Mouse (Mus musculus) limb, embryonic 11.5 days (tissue): ENCODE measurements at regions not wholly inside any gene's neighbourhood (a gene's known extent, or its start where the extent isn't known, plus 50 kb on each side); places are given as distances from the start of the nearest gene placed in this dataset.
"Not testable (repeated sequence)": the region's sequence is repeated elsewhere in the genome, so short reads cannot be mapped to it uniquely, and the experiment has no call there.

Source experiments
- ATAC-seq: fragments of 200-750 bp; cut with Nextera tagmentation; 2 replicates; pipeline ENCODE4 v1.8.0; 2017; ENCODE audit warnings: low read depth; ENCODE audit not compliant: insufficient number of reproducible peaks, low FRiP score, low TSS enrichment
- DNase-seq: peaks from one replicate; pipeline ENCODE4 v3.0.0-alpha.2; 2015; ENCODE audit warnings: low spot score
- H3K27ac ChIP-seq: fragments of 300-500 bp; sonication (generic); replicated peaks from 2 replicates; pipeline ENCODE4 v1.5.1; 2014; ENCODE audit warnings: low read depth, mild to moderate bottlenecking, low read length
- H3K27me3 ChIP-seq: fragments of 300-500 bp; sonication (generic); 2 replicates; pipeline ENCODE4 v1.6.1; 2014; ENCODE audit warnings: mild to moderate bottlenecking, low read length, mixed read lengths; ENCODE audit not compliant: control insufficient read depth, insufficient read depth
- H3K36me3 ChIP-seq: fragments of 300-500 bp; sonication (generic); 2 replicates; pipeline ENCODE4 v1.6.1; 2014; ENCODE audit warnings: mild to moderate bottlenecking, low read length, moderate library complexity, mixed read lengths; ENCODE audit not compliant: control insufficient read depth, insufficient read depth
- H3K4me1 ChIP-seq: fragments of 300-500 bp; sonication (generic); 2 replicates; pipeline ENCODE4 v1.6.1; 2014; ENCODE audit warnings: low read length, mixed read lengths; ENCODE audit not compliant: control insufficient read depth, insufficient read depth
- H3K4me2 ChIP-seq: fragments of 300-500 bp; sonication (generic); 2 replicates; pipeline ENCODE4 v1.6.1; 2014; ENCODE audit warnings: low read depth, mild to moderate bottlenecking, moderate library complexity; ENCODE audit not compliant: severe bottlenecking
- H3K4me3 ChIP-seq: fragments of 300-500 bp; sonication (generic); 2 replicates; pipeline ENCODE4 v1.5.1; 2014; ENCODE audit warnings: low read depth, low read length
- H3K9ac ChIP-seq: fragments of 300-500 bp; sonication (generic); 2 replicates; pipeline ENCODE4 v1.6.1; 2014; ENCODE audit warnings: mild to moderate bottlenecking, low read length
- H3K9me3 ChIP-seq: fragments of 300-500 bp; sonication (generic); 2 replicates; pipeline ENCODE4 v1.6.1; 2016; ENCODE audit warnings: low read length; ENCODE audit not compliant: control insufficient read depth
- WGBS: fragments of 180-500 bp; shearing (Covaris S2); extraction: QIAGEN DNeasy Blood & Tissue Kit; methylation state at CpG from one replicate; pipeline ENCODE4 v1.1.7; 2014; 5-methylcytosine and 5-hydroxymethylcytosine counted together

DNA sequence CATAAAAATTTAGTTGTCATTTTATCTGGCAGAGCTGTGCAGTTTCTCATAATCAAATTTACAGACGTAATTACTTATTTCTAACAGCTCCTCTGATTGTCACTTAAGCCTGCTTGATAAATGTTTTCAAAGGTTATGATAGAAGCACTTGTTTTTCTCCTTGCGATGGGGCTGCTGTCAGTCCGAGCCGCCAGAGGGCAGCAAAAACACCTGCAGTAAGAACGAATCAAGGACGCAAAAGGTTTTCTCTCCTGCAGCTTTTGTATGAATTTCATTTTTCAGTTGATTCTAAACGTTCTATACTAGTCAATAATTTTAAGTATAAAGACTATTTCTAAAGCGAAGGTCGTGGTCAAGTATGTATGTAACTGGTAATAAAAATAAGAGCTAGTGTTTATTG lies 166.1 kb downstream of the AI429214 start:
- Histone ChIP-seq H3K9me3 (no peaks in the 10 kb centered on the region), H3K9ac (no peak overlapping the region), H3K4me2 (no peak overlapping the region), H3K36me3 (no peaks in the 10 kb centered on the region), H3K27me3 (no peaks in the 10 kb centered on the region), H3K4me3 (no peak overlapping the region), H3K27ac (no peak overlapping the region), H3K4me1 (no peaks in the 10 kb centered on the region)
- no peak for ATAC-seq
- peak; percentile 85 for DNase-seq
- WGBS, result 12% methylated on average over 9 of the region's 9 CpGs

GRCm38 (mm10) chr8:37196859-37197258 lies 203.5 kb downstream of the AI429214 start:
- H3K9ac ChIP-seq, result no peak overlapping the region
- H3K9me3 ChIP-seq, result no peaks in the 10 kb centered on the region
- ATAC-seq (no peak), DNase-seq (no peak)
- no peak overlapping the region for H3K4me3 ChIP-seq
- 89% methylated on average over 1 of the region's 1 CpGs for WGBS
- no peak overlapping the region for H3K27ac ChIP-seq
- no peak overlapping the region for H3K4me2 ChIP-seq
- H3K27me3 ChIP-seq, result no peaks in the 10 kb centered on the region
- H3K36me3 ChIP-seq, result no peaks in the 10 kb centered on the region
- H3K4me1 ChIP-seq, result no peaks in the 10 kb centered on the region

DNA sequence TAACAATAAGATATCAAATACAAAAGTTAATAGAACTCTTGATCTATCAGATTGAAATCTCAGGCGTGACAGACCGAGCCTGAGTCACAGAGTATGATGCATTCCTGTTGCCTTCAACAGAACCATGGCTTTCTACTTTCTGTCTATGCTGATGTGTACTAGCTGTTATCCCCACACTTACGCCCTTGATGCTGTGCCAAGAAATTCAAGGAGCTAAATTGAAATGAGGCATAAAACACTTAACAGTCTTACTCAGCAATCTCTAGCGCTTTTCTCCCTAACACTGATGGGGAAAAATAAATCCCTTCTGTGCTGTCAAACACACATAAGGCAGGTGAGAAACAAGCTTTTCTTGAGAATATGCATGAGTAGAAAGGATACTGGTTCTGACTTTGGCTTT lies 222.5 kb downstream of the AI429214 start:
- H3K27me3 ChIP-seq, result no peaks in the 10 kb centered on the region
- no peaks in the 10 kb centered on the region for H3K4me1 ChIP-seq
- H3K4me3 ChIP-seq, result no peak overlapping the region
- ATAC-seq, result no peak
- WGBS, result 94% methylated on average over 4 of the region's 4 CpGs
- H3K27ac ChIP-seq, result no peak overlapping the region
- no peaks in the 10 kb centered on the region for H3K36me3 ChIP-seq
- no peak for DNase-seq
- H3K9me3 ChIP-seq, result no peaks in the 10 kb centered on the region
- no peak overlapping the region for H3K9ac ChIP-seq
- H3K4me2 ChIP-seq, result no peak overlapping the region

- Histone ChIP-seq H3K9me3 (no peaks in the 10 kb centered on the region), H3K4me3 (no peak overlapping the region), H3K36me3 (no peaks in the 10 kb centered on the region), H3K27ac (no peak overlapping the region), H3K4me2 (no peak overlapping the region), H3K9ac (no peak overlapping the region), H3K4me1 (no peaks in the 10 kb centered on the region), H3K27me3 (no peaks in the 10 kb centered on the region)
- ATAC-seq (no peak), DNase-seq (no peak)
- WGBS, result 86% methylated on average over 2 of the region's 2 CpGs
Measured at GRCm38 (mm10) chr8:37227091-37227490, 233.7 kb downstream of the AI429214 start.

DNA sequence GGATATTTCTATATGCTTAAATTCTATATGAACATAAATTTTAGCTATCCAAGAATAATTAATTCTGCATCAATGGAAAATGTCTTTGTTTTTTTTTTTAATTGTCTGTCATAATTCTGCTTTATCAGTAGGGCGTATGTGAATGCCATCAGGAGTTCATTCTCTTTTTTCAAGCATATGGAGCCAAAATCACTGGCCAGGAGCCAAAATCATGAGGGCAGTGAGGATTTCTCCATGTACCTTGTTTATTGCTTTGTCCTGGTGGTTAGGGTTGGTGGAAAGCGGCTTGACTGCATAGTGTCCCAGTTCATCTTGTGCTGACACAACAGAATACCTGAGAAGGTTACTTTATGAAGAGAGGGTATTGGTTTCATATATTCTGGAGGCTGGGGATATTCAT lies 243.9 kb downstream of the AI429214 start:
- H3K27ac ChIP-seq, result no peak overlapping the region
- H3K9me3 ChIP-seq, result no peaks in the 10 kb centered on the region
- no peaks in the 10 kb centered on the region for H3K4me1 ChIP-seq
- no peak overlapping the region for H3K4me2 ChIP-seq
- WGBS, result 91% methylated on average over 2 of the region's 2 CpGs
- H3K9ac ChIP-seq, result no peak overlapping the region
- no peak overlapping the region for H3K4me3 ChIP-seq
- ATAC-seq, result no peak
- H3K36me3 ChIP-seq, result no peaks in the 10 kb centered on the region
- no peaks in the 10 kb centered on the region for H3K27me3 ChIP-seq
- no peak for DNase-seq

DNA sequence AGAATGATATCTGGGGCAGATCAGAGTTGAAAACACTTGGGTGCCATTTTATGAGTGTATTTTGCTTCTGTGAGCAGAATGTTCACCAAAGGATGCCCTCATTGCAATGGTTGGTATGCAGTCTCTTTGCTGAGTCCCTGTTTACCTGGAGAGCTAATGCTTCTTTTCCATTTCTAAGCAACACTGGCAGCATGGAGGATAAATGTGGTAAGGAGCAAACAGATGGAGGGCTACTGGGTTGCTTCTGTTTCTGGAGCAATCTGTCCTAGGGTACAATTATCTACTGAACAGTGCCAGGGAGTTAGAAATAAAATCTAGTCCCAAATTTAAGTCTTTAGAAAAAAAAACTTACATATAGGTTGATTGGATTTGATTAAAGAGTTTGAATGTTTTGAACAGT lies 245.9 kb downstream of the AI429214 start:
- no peak overlapping the region for H3K4me3 ChIP-seq

DNA sequence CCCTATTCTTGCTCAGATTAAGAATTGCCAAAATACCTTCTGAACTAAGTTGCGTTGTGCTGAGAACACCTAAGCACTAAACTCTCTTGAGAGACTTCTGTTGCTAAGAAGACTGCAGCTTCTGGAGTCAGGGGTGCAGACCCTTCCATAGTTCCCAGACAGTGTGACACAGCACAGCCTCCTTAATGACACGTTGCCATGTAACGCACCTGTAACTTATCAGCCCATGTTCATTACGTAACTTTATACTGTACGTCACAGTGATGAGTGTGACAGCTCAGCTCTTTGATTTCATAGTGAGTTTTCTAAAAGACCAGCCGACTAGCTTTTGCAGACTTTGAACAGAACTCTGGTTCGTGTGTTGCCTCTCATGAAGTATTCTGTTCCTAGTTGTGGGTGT lies 257.8 kb downstream of the AI429214 start:
- 71% methylated on average over 7 of the region's 7 CpGs for WGBS
- H3K4me1 ChIP-seq, H3K4me2 ChIP-seq, H3K27ac ChIP-seq, H3K27me3 ChIP-seq, H3K9ac ChIP-seq, H3K9me3 ChIP-seq, H3K36me3 ChIP-seq, DNase-seq, H3K4me3 ChIP-seq: not testable (repeated sequence)
- peak; percentile 39; the same call in 1 of the 2 replicates for ATAC-seq

More for the DNA sequence above, 245.9 kb downstream of the AI429214 start:
- Histone ChIP-seq H3K9ac (no peak overlapping the region), H3K4me2 (no peak overlapping the region), H3K4me1 (no peaks in the 10 kb centered on the region), H3K27me3 (no peaks in the 10 kb centered on the region), H3K9me3 (no peaks in the 10 kb centered on the region), H3K27ac (no peak overlapping the region), H3K36me3 (no peaks in the 10 kb centered on the region)
- DNase-seq (no peak), ATAC-seq (no peak)

DNA sequence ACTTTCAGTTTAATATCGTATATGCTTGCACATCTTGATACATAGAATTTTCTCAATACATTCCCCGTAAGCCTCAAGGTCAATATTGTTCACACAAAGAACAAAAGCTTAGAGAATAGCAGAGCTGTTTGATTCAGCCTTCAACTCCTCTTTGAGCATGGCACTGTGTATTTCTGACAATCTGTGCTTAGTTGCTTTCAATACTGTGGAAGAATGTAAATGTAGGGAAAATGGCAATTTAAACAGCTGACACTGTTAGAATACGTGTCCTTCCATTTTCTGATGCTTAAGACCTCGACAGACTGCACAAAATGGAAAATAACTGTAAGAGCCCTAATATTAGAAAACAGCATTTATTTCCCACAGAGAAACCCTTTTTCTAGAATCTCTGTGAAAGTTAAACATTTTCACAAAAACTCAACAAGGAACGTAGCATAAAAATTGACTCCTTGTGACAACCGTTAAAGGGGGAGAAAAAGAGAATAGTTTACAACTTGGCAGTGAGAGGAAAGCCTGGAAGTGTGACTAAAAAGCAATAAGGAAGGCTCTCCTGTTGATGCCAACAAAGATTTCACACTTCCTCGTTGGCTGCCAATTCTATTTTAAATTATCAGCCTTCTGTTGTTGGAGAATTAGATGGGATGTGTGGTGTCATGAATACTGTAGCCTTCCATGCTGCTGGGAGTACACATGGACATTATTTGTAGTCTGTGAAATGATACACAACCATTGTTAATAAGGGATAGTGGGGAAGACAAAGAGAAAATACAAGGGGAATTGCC lies 297.9 kb downstream of the AI429214 start:
- ATAC-seq (no peak), DNase-seq (no peak)
- H3K4me1 ChIP-seq, result no peaks in the 10 kb centered on the region
- no peak overlapping the region for H3K9ac ChIP-seq
- H3K27ac ChIP-seq, result no peak overlapping the region
- no peak overlapping the region for H3K4me3 ChIP-seq
- no peak overlapping the region for H3K4me2 ChIP-seq
- 80% methylated on average over 7 of the region's 7 CpGs for WGBS
- no peaks in the 10 kb centered on the region for H3K27me3 ChIP-seq
- H3K9me3 ChIP-seq, result no peaks in the 10 kb centered on the region
- no peaks in the 10 kb centered on the region for H3K36me3 ChIP-seq
